ENCODE assay signal across 8 mouse cellular contexts in genomic region chr6:94596761-94597485, GRCm38 (mm10).
DNase-seq lines count a peak whose midpoint lies in the region; ATAC-seq and TF ChIP-seq lines count a peak whose summit lies in the region.

No protein-coding gene starts in this region.

- peaks cover 11% of the 10 kb centered on the region for H3K4me1 ChIP-seq in heart, adult 2 months (ENCODE audit: control insufficient read depth, insufficient read depth, low read length)
- no peaks in the 10 kb centered on the region; the same call in 1 of the 2 replicates for H3K4me1 ChIP-seq in midbrain, postnatal 0 days (ENCODE audit: insufficient read depth, low read length)
- peaks cover 8% of the 10 kb centered on the region for H3K4me1 ChIP-seq in midbrain, embryonic 16.5 days (ENCODE audit: control insufficient read depth, insufficient read depth, low read length)
- H3K4me1 ChIP-seq in heart, embryonic 11.5 days (ENCODE audit: control insufficient read depth, insufficient read depth, low read length) = peaks cover 36% of the 10 kb centered on the region
- H3K4me1 ChIP-seq in kidney, embryonic 15.5 days = peaks cover 48% of the 10 kb centered on the region

- no peak overlapping the region for H3K4me3 ChIP-seq in heart, adult 2 months
- H3K4me3 ChIP-seq in midbrain, postnatal 0 days (ENCODE audit: low read depth, low read length) = no peak overlapping the region
- no peak overlapping the region for H3K4me3 ChIP-seq in midbrain, embryonic 16.5 days (ENCODE audit: low read depth, low read length)
- no peak overlapping the region for H3K4me3 ChIP-seq in heart, embryonic 11.5 days (ENCODE audit: low read depth, low read length)
- no peak overlapping the region for H3K4me3 ChIP-seq in kidney, embryonic 15.5 days (replicated peaks)

- H3K79me2 ChIP-seq in heart, adult 2 months (replicated peaks; ENCODE audit: control insufficient read depth, insufficient read depth, low read length) = no peaks in the 10 kb centered on the region

- intact Hi-C loops in heart, adult 2 months (cut with DNase I) = loop anchor here (5.0 kb wide), 1 partner anchor 370 kb away; no protein-coding TSS in a partner anchor

- no peak for TF ChIP-seq POLR2A in heart, adult 2 months (IDR thresholded peaks at IDR 0.05; ENCODE audit: insufficient read depth, low read depth, low read length)

- no peak overlapping the region for H3K9ac ChIP-seq in heart, adult 2 months (ENCODE audit: low read depth, low read length)
- H3K9ac ChIP-seq in midbrain, postnatal 0 days (replicated peaks; ENCODE audit: low read length, poor library complexity, severe bottlenecking) = no peak overlapping the region
- no peak overlapping the region for H3K9ac ChIP-seq in midbrain, embryonic 16.5 days (ENCODE audit: low read depth, low read length)
- no peak overlapping the region for H3K9ac ChIP-seq in heart, embryonic 11.5 days (ENCODE audit: low read depth, low read length)
- H3K9ac ChIP-seq in kidney, embryonic 15.5 days = no peak overlapping the region

- no peak for TF ChIP-seq EP300 in heart, adult 2 months (IDR thresholded peaks at IDR 0.05; ENCODE audit: insufficient read depth, low read depth, low read length)

- no peak for DNase-seq in heart, adult 2 months
- DNase-seq in heart, adult 9 months (ENCODE audit: low spot score in 2 of 2) = no peak
- DNase-seq in midbrain, postnatal 0 days (ENCODE audit: low spot score) = no peak
- peak; percentile 45 for DNase-seq in splenic B cell, adult 2 months (ENCODE audit: low read depth, low spot score)
- DNase-seq in ovary, postnatal 10 days (ENCODE audit: low spot score) = no peak

- peak; percentile 58 for TF ChIP-seq CTCF in heart, adult 2 months (IDR thresholded peaks at IDR 0.05)
- peak; percentile 42 for TF ChIP-seq CTCF in midbrain, postnatal 0 days (IDR thresholded peaks at IDR 0.05)

- H3K9me3 ChIP-seq in midbrain, postnatal 0 days (ENCODE audit: low read length) = no peaks in the 10 kb centered on the region
- H3K9me3 ChIP-seq in midbrain, embryonic 16.5 days (replicated peaks; ENCODE audit: control insufficient read depth, low read length, poor library complexity, severe bottlenecking) = no peaks in the 10 kb centered on the region
- H3K9me3 ChIP-seq in heart, embryonic 11.5 days (replicated peaks; ENCODE audit: control insufficient read depth, low read length) = no peaks in the 10 kb centered on the region
- H3K9me3 ChIP-seq in kidney, embryonic 15.5 days (replicated peaks) = no peaks in the 10 kb centered on the region

- ATAC-seq in midbrain, postnatal 0 days (ENCODE audit: low FRiP score) = no peak
- no peak for ATAC-seq in midbrain, embryonic 16.5 days
- ATAC-seq in heart, embryonic 11.5 days (replicated peaks; ENCODE audit: insufficient number of reproducible peaks, low FRiP score, low TSS enrichment) = no peak
- ATAC-seq in kidney, embryonic 15.5 days (replicated peaks; ENCODE audit: low FRiP score) = no peak

- H3K4me2 ChIP-seq in midbrain, postnatal 0 days (ENCODE audit: low read depth, low read length, poor library complexity, severe bottlenecking) = no peak overlapping the region
- no peak overlapping the region for H3K4me2 ChIP-seq in midbrain, embryonic 16.5 days (ENCODE audit: low read length)
- H3K4me2 ChIP-seq in heart, embryonic 11.5 days = no peak overlapping the region
- H3K4me2 ChIP-seq in kidney, embryonic 15.5 days = no peak overlapping the region

- WGBS in heart, adult 2 months = 59% methylated on average over 10 of the region's 10 CpGs
- 56% methylated on average over 10 of the region's 10 CpGs for WGBS in midbrain, postnatal 0 days
- 60% methylated on average over 10 of the region's 10 CpGs for whole genome bisulfite sequencing in midbrain, embryonic 16.5 days
- 61% methylated on average over 10 of the region's 10 CpGs for WGBS in heart, embryonic 11.5 days (ENCODE audit: insufficient replicate concordance)
- WGBS in kidney, embryonic 15.5 days = 64% methylated on average over 10 of the region's 10 CpGs

- peak overlapping the region; percentile 66 for H3K27ac ChIP-seq in heart, adult 2 months
- no peak overlapping the region for H3K27ac ChIP-seq in midbrain, postnatal 0 days (ENCODE audit: low read depth, low read length)
- no peak overlapping the region for H3K27ac ChIP-seq in midbrain, embryonic 16.5 days (ENCODE audit: low read length)
- 0 out of 2 replicates have a peak overlapping the region, but pooled peaks have one; percentile 3 for H3K27ac ChIP-seq in heart, embryonic 11.5 days (ENCODE audit: low read depth, low read length)
- no peak overlapping the region for H3K27ac ChIP-seq in kidney, embryonic 15.5 days

- no peaks in the 10 kb centered on the region; the same call in 1 of the 2 replicates for H3K36me3 ChIP-seq in heart, adult 2 months (ENCODE audit: control insufficient read depth, insufficient read depth, low read length)
- peaks cover 3% of the 10 kb centered on the region; the same call in 1 of the 2 replicates for H3K36me3 ChIP-seq in midbrain, postnatal 0 days (ENCODE audit: insufficient read depth, low read length)
- H3K36me3 ChIP-seq in midbrain, embryonic 16.5 days (ENCODE audit: control insufficient read depth, insufficient read depth, low read length) = no peaks in the 10 kb centered on the region
- no peaks in the 10 kb centered on the region for H3K36me3 ChIP-seq in heart, embryonic 11.5 days (ENCODE audit: control insufficient read depth, insufficient read depth, low read length)
- no peaks in the 10 kb centered on the region for H3K36me3 ChIP-seq in splenic B cell, adult 2 months (ENCODE audit: control insufficient read depth, insufficient read depth, low read length, poor library complexity, severe bottlenecking)
- H3K36me3 ChIP-seq in kidney, embryonic 15.5 days = no peaks in the 10 kb centered on the region

- no peaks in the 10 kb centered on the region for H3K27me3 ChIP-seq in heart, adult 2 months (ENCODE audit: control insufficient read depth, insufficient read depth, low read length)
- no peaks in the 10 kb centered on the region for H3K27me3 ChIP-seq in midbrain, postnatal 0 days (ENCODE audit: insufficient read depth, low read length)
- no peaks in the 10 kb centered on the region for H3K27me3 ChIP-seq in midbrain, embryonic 16.5 days (ENCODE audit: control insufficient read depth, insufficient read depth, low read depth, low read length)
- H3K27me3 ChIP-seq in heart, embryonic 11.5 days (ENCODE audit: control insufficient read depth, insufficient read depth, low read length) = no peaks in the 10 kb centered on the region
- H3K27me3 ChIP-seq in splenic B cell, adult 2 months (ENCODE audit: control insufficient read depth, insufficient read depth, low read length, poor library complexity, severe bottlenecking) = no peaks in the 10 kb centered on the region
- no peaks in the 10 kb centered on the region for H3K27me3 ChIP-seq in kidney, embryonic 15.5 days

Comparison
In these comparisons a context has a peak if more than half of its experiments do, and no peak if none do; other contexts are left out.
1. H3K27ac ChIP-seq: peak in heart, adult 2 months (single experiment) and heart, embryonic 11.5 days (single experiment); none in midbrain, postnatal 0 days (single experiment), midbrain, embryonic 16.5 days (single experiment) and kidney, embryonic 15.5 days (single experiment).